Mouse (Mus musculus) neutrophil, adult 59 days (primary cell): ENCODE results near the gene Trmt5. TPM values are rescaled to one million over a fixed set of nuclear protein-coding genes. Genes with fewer than 3 reads are reported as not detected.

Experiments
- total RNA-seq, 2 experiments: library from RNA; stranded (reverse); gene quantifications; 1 replicate in 1 of 2; 2 replicates in 1 of 2; pipeline ENCODE4 v1.2.4; 2023

Trmt5 gene
- total RNA-seq, result 10 to 100 TPM in 1 of 2 experiments, 1 to 10 TPM in 1; 7.7 to 10.5 TPM

GRCm38 (mm10) chr12:73286287-73287092 lies at the start of gene Trmt5, which contains the start of gene Slc38a6:
Trmt5 (minus strand) TSS chr12:73286710.
Slc38a6 (plus strand) TSS chr12:73286779.

Other genes starting within 250 kb of the Trmt5 start
- not detected for gene Six1, start 232.8 kb downstream of the Trmt5 start, total RNA-seq
- gene Six4, start 173.3 kb downstream of the Trmt5 start, total RNA-seq, result under 1 TPM in 1 of 2 experiments, not detected in 1; 0.07 TPM
- gene Mnat1, start 163.0 kb downstream of the Trmt5 start, total RNA-seq, result 1 to 10 TPM; 7.8 to 8.5 TPM
- 10 to 100 TPM in 1 of 2 experiments, 1 to 10 TPM in 1; 9.4 to 12.6 TPM for gene Slc38a6, start 69 bp upstream of the Trmt5 start, total RNA-seq